Mouse (Mus musculus): Measurements from ENCODE around the gene Dkkl1. TPM values are rescaled to one million over a fixed set of nuclear protein-coding genes. Genes with fewer than 3 reads are reported as not detected.

The Dkkl1 gene
- polyA plus RNA-seq, 1 experiment from 2014 or later = 3.1 TPM

GRCm38 (mm10) chr7:45240109-45240508, 28.2 kb upstream of the Dkkl1 start:
- Histone ChIP-seq H3K27ac (ENCODE audit: low read depth, low read length) (no peak overlapping the region), H3K9me3 (ENCODE audit: control insufficient read depth, low read length) (no peaks in the 10 kb centered on the region), H3K9ac (ENCODE audit: low read length) (no peak overlapping the region), H3K36me3 (ENCODE audit: control insufficient read depth, insufficient read depth, low read length) (no peaks in the 10 kb centered on the region), H3K4me2 (ENCODE audit: low read depth) (no peak overlapping the region), H3K4me1 (ENCODE audit: control insufficient read depth, insufficient read depth, low read length) (peaks cover 3% of the 10 kb centered on the region; the same call in 1 of the 2 replicates), H3K4me3 (ENCODE audit: low read depth, low read length) (no peak overlapping the region), H3K27me3 (ENCODE audit: control insufficient read depth, insufficient read depth, low read length) (peaks cover 15% of the 10 kb centered on the region)
- no peak for ATAC-seq (ENCODE audit: insufficient read depth, low FRiP score, low TSS enrichment)
- WGBS = 84% methylated on average over 7 of the region's 7 CpGs
- DNase-seq (ENCODE audit: low spot score) = no peak

DNA sequence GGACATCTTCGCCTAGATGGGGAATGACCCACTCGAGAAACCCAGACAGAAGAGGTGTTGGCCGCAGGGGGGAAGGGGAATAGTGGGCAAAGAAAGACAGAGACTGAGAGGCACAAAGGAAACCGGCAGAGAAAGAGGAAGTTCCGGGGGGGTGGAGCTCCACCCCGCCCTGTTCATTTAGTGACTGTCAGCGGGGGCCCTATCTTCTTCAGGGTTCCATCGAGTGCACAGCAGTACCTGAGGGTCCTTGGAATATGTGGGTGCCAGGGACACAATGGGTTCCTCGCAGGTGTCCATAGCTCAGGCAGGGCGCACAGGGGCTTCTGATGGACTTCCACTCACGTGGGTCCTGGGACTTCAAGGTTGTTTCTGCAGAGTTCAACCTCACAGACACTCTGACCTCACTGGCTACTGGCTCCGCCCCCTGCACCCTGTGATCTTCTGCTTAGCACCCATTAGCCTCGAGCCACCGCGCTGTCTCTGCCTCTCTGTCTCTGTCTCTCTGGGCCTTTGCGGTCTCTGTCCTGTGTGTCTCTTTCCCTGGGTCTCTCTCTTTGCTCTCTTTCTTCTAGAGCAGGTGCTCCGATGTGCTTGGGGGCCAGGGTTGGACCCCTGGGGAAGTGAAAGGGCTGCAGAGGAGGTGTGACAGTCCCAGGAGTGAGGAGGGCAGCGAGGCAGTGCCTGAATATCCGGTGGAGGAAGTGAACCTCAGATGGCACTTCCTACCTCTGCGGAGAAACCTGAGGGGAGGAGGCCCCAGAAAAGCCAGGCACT, 27.0 kb upstream of the Dkkl1 start, which contains the start of gene Cd37:
TSS of gene Cd37 (minus strand) at position 393 of the 774 bp plus-strand sequence.
- Histone ChIP-seq H3K9me3 (ENCODE audit: control insufficient read depth, low read length) (no peaks in the 10 kb centered on the region), H3K4me3 (ENCODE audit: low read depth, low read length) (no peak within 1 kb of the TSS), H3K27ac (ENCODE audit: low read depth, low read length) (no peak within 1 kb of the TSS), H3K4me2 (ENCODE audit: low read depth) (no peak within 1 kb of the TSS), H3K27me3 (ENCODE audit: control insufficient read depth, insufficient read depth, low read length) (peaks cover 15% of the 10 kb centered on the region), H3K9ac (ENCODE audit: low read length) (no peak within 1 kb of the TSS), H3K4me1 (ENCODE audit: control insufficient read depth, insufficient read depth, low read length) (peaks cover 7% of the 10 kb centered on the region), H3K36me3 (ENCODE audit: control insufficient read depth, insufficient read depth, low read length) (no peaks in the 10 kb centered on the region)
- WGBS = 37% methylated on average over 20 of the region's 20 CpGs
- ATAC-seq (ENCODE audit: insufficient read depth, low FRiP score, low TSS enrichment) (no peak), DNase-seq (ENCODE audit: low spot score) (no peak)

GRCm38 (mm10) chr7:45237747-45238699, 26.1 kb upstream of the Dkkl1 start:
- Histone ChIP-seq H3K4me2 (ENCODE audit: low read depth) (no peak overlapping the region), H3K9me3 (ENCODE audit: control insufficient read depth, low read length) (no peaks in the 10 kb centered on the region), H3K27ac (ENCODE audit: low read depth, low read length) (no peak overlapping the region), H3K36me3 (ENCODE audit: control insufficient read depth, insufficient read depth, low read length) (peaks cover under 1% of the 10 kb centered on the region), H3K27me3 (ENCODE audit: control insufficient read depth, insufficient read depth, low read length) (peaks cover 15% of the 10 kb centered on the region), H3K4me1 (ENCODE audit: control insufficient read depth, insufficient read depth, low read length) (peaks cover 16% of the 10 kb centered on the region), H3K4me3 (ENCODE audit: low read depth, low read length) (no peak overlapping the region), H3K9ac (ENCODE audit: low read length) (no peak overlapping the region)
- no peak for DNase-seq (ENCODE audit: low spot score)
- no peak for ATAC-seq (ENCODE audit: insufficient read depth, low FRiP score, low TSS enrichment)
- 77% methylated on average over 17 of the region's 17 CpGs for WGBS

DNA sequence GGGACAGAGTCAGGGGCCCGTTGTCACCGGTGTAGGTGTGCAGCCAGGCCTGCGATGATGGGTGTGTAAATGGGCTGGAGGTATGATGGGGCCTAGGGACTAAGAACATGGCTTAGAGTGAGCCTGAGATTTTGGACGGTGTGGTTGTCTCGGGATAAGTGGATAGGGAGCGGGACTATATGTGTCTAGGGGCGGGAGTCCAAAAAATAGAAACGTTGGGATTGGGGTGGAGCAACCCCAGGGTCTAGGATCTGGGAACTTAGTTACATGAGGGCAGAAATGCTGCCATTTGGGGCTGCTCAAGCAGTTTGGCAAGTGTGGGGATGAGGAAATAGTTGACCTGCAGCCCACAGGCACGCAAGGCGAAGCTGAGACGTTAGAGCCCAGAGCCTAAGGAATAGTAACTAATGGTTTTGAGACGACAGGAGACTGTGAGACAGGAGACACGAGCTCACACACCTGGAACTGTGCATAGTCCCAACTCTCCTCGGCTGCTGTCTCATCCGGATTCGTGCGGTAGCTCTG, 23.8 kb upstream of the Dkkl1 start:
- H3K36me3 ChIP-seq (ENCODE audit: control insufficient read depth, insufficient read depth, low read length) = peaks cover 10% of the 10 kb centered on the region
- no peak overlapping the region for H3K27ac ChIP-seq (ENCODE audit: low read depth, low read length)
- H3K9ac ChIP-seq (ENCODE audit: low read length) = peak overlapping the region; percentile 45
- no peak overlapping the region for H3K4me3 ChIP-seq (ENCODE audit: low read depth, low read length)
- WGBS = 31% methylated on average over 17 of the region's 17 CpGs
- peaks cover 12% of the 10 kb centered on the region for H3K27me3 ChIP-seq (ENCODE audit: control insufficient read depth, insufficient read depth, low read length)
- DNase-seq (ENCODE audit: low spot score) = no peak
- peak overlapping the region; percentile 28; the same call in 1 of the 2 replicates for H3K4me2 ChIP-seq (ENCODE audit: low read depth)
- ATAC-seq (ENCODE audit: insufficient read depth, low FRiP score, low TSS enrichment) = no peak
- no peaks in the 10 kb centered on the region for H3K9me3 ChIP-seq (ENCODE audit: control insufficient read depth, low read length)
- peaks cover 16% of the 10 kb centered on the region for H3K4me1 ChIP-seq (ENCODE audit: control insufficient read depth, insufficient read depth, low read length)

- peaks cover 10% of the 10 kb centered on the region for H3K36me3 ChIP-seq (ENCODE audit: control insufficient read depth, insufficient read depth, low read length)
- ATAC-seq (ENCODE audit: insufficient read depth, low FRiP score, low TSS enrichment) (peak; percentile 63), DNase-seq (ENCODE audit: low spot score) (peak; percentile 72)
- H3K9ac ChIP-seq (ENCODE audit: low read length) = peak overlapping the region; percentile 45
- WGBS = 3% methylated on average over 21 of the region's 21 CpGs
- peak overlapping the region; percentile 28 for H3K4me2 ChIP-seq (ENCODE audit: low read depth)
- no peak overlapping the region for H3K4me3 ChIP-seq (ENCODE audit: low read depth, low read length)
- H3K9me3 ChIP-seq (ENCODE audit: control insufficient read depth, low read length) = no peaks in the 10 kb centered on the region
- no peak overlapping the region for H3K27ac ChIP-seq (ENCODE audit: low read depth, low read length)
- peaks cover 12% of the 10 kb centered on the region for H3K27me3 ChIP-seq (ENCODE audit: control insufficient read depth, insufficient read depth, low read length)
- peaks cover 16% of the 10 kb centered on the region for H3K4me1 ChIP-seq (ENCODE audit: control insufficient read depth, insufficient read depth, low read length)
Observed at GRCm38 (mm10) chr7:45234922-45235571, 23.1 kb upstream of the Dkkl1 start.

DNA sequence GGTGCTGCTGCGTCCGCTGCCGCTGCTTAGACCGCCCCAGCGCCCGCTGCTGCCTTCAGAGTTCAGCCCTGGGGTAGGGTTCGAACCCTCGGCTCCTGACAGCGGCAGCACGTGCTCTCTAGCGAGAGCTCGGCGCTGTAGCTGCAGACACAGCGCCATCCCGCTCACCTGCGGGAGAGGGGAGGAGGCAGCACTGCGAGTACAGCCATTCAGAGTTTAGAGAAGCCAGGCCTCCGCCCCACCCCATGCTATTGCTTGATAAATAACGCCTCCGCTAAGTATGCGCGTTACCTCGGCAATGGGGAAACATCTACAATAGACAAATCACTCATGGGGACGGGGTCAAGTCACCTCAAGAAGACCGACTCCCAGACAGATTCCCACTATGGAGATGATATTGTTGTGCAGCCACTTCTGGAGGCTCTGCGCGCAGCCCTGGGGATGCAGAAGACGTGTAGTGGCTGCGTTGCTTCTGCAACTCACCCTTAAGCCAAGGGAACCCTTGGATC, 22.4 kb upstream of the Dkkl1 start:
- Histone ChIP-seq H3K9me3 (ENCODE audit: control insufficient read depth, low read length) (no peaks in the 10 kb centered on the region), H3K36me3 (ENCODE audit: control insufficient read depth, insufficient read depth, low read length) (peaks cover 15% of the 10 kb centered on the region), H3K9ac (ENCODE audit: low read length) (peak overlapping the region; percentile 12; the same call in 1 of the 2 replicates)

DNA sequence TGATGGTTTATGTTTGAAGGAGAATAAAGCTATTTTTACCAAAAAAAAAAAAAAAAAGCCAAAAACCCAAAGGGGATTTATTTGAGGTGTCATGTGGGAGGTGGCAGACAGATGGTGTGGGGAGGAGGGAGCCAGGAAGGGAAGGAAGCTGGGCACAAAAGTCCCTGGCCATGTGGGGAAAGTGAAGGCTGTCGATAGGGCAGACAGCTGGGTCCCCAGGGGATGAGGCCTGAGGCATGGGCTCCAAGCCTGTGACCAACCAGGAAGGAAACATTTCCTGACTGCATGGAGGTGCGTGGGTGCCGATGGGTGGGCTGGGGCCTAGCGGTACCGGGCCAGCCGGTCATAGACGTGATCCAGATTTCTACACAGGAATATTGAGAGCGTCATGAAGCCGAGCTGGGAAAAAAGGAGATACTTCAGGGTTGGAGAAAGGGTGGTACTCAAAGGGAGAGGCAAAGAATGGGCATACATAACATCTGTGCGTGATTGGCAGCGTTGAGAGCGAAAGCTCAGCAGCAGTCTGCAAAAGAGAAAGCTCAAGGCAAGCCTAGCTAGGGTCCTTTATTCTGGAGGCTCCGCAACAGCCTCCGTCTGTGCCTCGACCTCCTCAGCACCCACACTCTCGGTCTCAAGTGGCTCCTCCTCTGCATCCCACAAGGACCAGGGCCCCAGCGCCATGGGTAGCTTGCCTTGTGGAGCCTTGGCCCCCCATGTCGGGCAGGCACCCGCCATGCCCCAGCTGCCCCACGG, 21.8 kb upstream of the Dkkl1 start:
- peak overlapping the region; percentile 14; the same call in 1 of the 2 replicates for H3K27ac ChIP-seq (ENCODE audit: low read depth, low read length)
- peaks cover 16% of the 10 kb centered on the region for H3K4me1 ChIP-seq (ENCODE audit: control insufficient read depth, insufficient read depth, low read length)
- H3K36me3 ChIP-seq (ENCODE audit: control insufficient read depth, insufficient read depth, low read length) = peaks cover 21% of the 10 kb centered on the region
- 30% methylated on average over 20 of the region's 20 CpGs for WGBS
- H3K4me2 ChIP-seq (ENCODE audit: low read depth) = peak overlapping the region; percentile 25
- no peak overlapping the region for H3K4me3 ChIP-seq (ENCODE audit: low read depth, low read length)
- DNase-seq (ENCODE audit: low spot score) (peak; percentile 46), ATAC-seq (ENCODE audit: insufficient read depth, low FRiP score, low TSS enrichment) (no peak)
- no peaks in the 10 kb centered on the region for H3K9me3 ChIP-seq (ENCODE audit: control insufficient read depth, low read length)
- peak overlapping the region; percentile 12; the same call in 1 of the 2 replicates for H3K9ac ChIP-seq (ENCODE audit: low read length)
- H3K27me3 ChIP-seq (ENCODE audit: control insufficient read depth, insufficient read depth, low read length) = peaks cover 8% of the 10 kb centered on the region

More for the DNA sequence above, 22.4 kb upstream of the Dkkl1 start:
- Histone ChIP-seq H3K4me2 (ENCODE audit: low read depth) (peak overlapping the region; percentile 25), H3K4me3 (ENCODE audit: low read depth, low read length) (no peak overlapping the region), H3K27ac (ENCODE audit: low read depth, low read length) (no peak overlapping the region; the same call in 1 of the 2 replicates), H3K27me3 (ENCODE audit: control insufficient read depth, insufficient read depth, low read length) (peaks cover 12% of the 10 kb centered on the region), H3K4me1 (ENCODE audit: control insufficient read depth, insufficient read depth, low read length) (peaks cover 16% of the 10 kb centered on the region)
- DNase-seq (ENCODE audit: low spot score) = peak; percentile 59
- peak; percentile 35; the same call in 1 of the 2 replicates for ATAC-seq (ENCODE audit: insufficient read depth, low FRiP score, low TSS enrichment)
- WGBS = 9% methylated on average over 29 of the region's 29 CpGs
